Mouse (Mus musculus) MEL-GATA-1-ER (cell line): ENCODE data around the gene Gtse1.
A peak's percentile ranks its signal among the peaks of the same experiment; 100 is the strongest.

Source experiments
- DNase-seq: peaks from one replicate; pipeline ENCODE4 v3.0.0-alpha.2; 2012; ENCODE audit warnings: low read depth; ENCODE audit errors: extremely low read depth

Gtse1 gene

DNA sequence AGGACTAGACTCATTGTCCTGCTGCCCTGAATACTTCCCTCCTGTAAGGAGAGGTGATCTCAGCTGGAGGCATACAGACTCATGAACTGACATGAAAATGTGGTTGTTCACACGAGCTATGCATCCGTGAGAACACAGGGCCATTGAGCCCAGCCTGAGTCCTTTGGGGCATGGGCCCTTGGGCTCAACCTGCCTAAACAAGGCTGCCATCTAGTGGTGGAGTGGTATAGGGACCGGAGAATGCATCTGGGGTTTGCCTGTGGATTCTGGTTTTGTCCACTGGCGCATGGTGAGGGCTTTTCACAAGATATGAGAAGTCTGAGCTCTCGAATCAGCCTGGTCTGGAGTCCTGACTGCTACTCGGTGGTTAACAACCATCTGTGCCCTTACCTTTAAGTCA lies 8.2 kb downstream of the Gtse1 start:
- peak; percentile 36 for DNase-seq

DNA sequence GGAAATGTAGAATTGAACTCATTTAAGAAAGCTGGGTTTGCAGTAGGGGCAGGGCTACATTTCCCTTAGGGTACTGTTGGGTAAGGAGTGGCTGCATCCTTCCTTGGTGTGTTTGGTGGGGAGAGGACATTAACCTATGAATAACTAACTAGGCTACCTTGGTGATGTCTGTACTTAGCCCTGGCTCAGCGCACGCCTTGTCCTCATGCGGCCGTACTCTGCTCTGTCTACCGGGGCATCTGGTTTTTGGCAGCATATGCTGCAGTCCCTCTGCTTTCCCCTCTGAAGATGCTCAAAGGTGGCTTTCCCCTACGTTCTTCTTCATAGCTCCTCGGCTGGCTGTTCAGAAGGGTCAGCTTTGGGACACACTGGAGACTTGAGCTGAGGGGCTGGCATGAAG lies 17.8 kb downstream of the Gtse1 start:
- no peak for DNase-seq

DNA sequence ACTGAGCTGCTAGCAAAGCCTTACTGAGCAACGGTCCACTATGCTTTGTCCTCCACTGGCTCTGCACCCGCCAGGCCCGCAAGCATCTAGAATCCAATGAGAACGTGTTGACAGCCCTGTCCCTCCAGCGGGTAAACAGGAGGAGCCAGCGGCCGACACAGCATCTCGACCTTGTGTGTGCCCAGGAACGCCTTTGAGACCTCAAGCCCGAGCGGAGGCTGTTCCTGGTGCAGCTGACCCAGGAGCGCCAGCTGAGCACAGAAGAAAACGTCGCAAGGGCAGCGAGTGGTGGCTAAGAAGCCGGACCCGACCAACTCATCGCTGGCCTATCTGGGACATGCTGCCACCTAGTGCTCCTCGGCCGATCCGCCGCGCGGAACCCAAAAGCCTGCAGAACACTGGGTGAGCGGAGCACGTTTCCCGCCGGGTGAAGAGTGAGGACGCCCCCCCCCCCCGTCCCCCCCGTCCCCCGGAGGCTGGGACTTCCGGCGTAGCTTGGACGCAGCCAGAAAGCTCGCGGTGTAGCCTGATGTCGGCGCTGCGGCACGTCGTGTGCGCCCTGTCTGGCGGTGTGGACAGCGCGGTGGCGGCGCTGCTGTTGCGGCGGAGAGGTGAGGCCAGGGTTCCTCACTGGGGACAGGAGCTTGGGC lies 19.4 kb downstream of the Gtse1 start, which contains the start of gene Trmu:
TSS of gene Trmu (plus strand) at position 465 of the 650 bp plus-strand sequence.
- peak; percentile 69 for DNase-seq

DNA sequence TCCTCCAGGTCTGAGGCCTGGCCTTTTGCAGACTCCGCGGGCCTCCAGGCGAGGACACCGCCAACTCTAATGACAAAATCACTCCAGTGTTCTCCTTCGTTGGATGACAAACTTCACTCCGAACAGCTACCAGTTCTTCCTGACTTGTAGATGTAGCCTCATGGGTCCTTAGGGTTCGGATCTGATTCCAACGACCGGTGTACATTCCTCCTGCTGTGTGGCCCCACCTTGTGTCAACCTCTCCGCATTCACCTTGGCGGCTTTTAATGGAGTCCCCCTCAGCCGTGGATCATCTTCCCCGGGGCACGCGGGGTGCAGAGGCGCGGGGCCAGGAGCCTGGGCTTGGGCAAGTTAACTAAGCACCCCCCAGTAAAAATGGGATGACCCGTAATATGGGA lies 20.0 kb downstream of the Gtse1 start:
- no peak for DNase-seq

DNA sequence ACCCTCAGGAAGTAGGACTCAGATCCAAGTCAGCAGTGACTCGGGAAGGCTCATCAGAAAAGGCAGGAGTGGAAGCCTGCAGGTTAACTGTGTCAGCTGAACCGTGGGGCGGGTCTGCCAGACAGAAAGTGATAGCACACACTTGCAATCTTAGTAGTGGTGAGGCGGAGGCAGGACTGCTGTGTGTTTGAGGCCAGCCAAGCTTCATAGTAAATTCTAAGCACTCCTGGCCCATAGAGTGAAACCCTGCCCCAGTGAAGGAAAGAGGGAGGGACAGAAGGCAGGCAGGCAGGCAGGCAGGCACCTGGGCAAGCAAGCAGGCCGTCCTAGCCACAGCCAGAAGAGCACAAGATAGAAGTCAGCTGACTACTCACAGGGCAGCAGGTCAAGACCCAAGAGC lies 26.1 kb downstream of the Gtse1 start:
- no peak for DNase-seq

DNA sequence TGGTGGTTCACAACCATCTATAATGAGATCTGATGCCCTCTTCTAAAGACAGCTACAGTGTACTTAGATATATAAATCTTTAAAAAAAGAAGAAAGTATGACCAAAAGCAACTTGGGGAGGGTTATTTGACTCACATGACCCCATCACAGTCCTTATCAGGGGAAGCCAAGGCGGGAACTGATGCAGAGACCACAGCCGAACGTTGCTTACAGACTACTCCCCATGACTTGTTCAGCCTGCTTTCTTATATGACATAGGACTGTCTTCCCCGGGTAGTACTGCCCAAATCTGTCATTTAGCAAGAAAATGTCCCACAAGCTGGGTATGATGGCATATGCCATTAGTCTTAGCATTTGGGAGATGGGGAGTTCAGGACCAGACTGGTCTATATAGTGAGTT lies 29.7 kb downstream of the Gtse1 start:
- DNase-seq, result no peak

DNA sequence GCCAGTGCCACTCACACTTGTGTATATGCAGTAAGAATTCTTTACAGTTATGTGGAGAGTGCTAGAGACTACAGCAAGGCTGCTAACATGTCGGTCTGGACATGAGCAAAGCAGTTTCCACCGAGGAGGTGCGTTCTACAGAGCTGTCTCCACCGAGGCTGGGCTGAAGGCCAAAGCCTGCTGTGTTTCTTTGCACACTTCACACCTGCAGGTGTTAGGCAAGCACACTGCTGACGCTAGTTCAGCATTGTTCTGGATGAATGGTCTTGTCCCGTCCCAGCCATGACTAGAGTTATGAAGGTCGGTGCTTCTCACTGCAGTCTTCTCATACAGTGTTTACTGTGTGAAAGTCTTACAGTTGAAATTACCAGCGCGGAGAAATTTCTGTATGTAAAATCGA lies 32.4 kb downstream of the Gtse1 start:
- no peak for DNase-seq

DNA sequence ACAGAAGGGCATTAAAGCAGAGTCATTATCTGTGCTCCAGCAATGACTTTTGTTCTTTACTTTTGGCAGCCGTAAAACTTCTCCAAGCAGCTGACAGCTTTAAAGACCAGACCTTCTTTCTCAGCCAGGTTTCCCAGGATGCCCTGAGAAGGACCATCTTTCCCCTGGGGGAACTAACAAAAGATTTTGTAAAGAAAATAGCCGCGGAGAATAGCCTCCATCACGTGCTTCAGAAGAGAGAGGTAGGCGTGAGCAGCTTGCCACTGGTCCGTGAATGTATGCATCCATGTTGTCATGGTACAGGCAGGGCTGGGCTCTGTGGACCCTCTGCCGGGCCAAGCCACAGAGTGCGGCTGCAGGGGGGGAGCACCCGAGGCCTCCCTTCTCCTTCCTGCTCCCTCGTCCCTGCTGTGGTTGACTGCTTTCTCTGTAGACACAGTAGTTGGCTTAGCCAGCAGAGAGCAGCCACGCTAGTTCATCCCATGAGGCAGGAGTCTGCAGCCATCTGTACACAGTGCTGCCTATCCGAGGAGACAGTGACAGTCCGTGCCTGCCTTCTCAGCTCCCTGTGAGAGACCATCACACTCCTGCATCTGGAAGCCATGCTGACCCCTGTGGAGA lies 33.1 kb downstream of the Gtse1 start:
- DNase-seq, result no peak

DNA sequence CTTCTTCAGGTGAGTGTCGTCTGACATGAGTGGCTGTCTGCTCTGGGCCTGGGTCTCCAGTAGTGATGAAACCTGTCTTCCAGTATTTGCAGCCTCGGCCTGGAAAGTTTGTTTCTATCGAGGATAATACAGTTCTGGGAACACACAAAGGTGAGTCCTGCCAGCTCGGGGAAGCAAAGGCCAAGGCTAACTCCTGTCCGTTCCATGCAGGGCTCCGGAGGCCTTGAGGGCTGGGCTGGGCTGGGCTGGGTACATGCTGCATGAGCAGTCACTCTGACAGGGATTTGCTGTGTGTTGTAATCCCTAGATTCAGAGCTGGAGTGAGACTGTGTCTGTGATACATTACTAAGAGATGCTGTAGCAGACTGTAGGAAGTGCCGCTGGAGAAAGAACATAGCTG lies 34.3 kb downstream of the Gtse1 start:
- DNase-seq, result no peak

DNA sequence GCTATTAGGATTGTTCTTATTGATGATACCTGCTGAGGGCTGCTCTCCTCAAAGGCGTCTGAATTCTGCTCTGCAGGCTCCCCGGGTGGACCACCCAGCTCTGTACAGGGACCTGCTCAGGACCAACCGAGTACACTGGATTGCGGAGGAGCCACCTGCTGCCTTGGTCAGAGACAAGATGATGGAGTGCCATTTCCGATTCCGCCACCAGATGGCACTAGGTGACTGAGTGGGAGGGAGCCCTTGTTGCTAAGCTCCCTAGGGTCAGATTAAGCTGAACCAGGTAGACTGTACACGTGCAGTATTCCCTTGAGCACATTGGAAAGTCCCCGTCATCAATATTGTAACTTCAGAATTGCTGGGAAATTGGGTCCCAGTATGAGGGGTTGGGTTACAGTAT lies 36.7 kb downstream of the Gtse1 start:
- DNase-seq, result no peak

DNA sequence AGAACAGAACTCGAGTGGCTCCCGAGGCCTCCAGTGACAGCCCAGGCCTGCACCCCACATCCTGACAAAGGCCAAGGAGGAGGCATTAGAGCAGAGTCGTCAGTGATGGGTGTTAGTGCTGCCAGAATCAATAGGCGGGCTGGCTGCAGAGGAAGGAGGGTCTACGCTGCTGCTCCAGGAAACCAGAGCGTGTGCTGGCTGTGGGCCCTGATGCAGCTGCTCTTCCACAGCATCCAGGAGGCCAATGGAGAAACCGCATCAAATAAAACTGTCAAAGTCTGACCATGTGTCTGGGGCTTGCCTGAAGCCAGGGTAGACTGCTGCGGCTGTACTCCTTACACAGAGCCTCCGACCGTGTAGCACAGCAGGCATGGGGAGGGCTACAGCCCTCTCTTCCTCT lies 37.6 kb downstream of the Gtse1 start:
- no peak for DNase-seq

DNA sequence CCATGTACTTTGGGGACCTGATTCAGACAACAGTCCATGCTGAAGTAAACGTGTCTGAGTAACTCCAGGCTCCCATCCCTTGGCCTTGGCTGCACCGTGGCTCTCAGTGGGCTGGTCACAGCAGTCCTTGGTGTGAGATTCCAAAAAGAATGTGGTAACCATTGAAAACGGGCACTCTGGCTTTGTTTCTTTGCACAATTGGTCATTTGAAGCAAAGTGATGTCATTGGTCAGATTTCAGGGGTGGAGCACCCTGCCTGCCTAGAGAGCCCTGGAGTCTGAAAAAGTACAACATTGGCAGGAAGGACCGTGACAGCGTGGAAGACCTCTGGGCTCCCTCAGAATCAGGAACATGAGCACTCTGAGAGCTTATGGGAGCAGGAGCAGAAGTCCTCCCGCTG lies 39.9 kb downstream of the Gtse1 start:
- no peak for DNase-seq

DNA sequence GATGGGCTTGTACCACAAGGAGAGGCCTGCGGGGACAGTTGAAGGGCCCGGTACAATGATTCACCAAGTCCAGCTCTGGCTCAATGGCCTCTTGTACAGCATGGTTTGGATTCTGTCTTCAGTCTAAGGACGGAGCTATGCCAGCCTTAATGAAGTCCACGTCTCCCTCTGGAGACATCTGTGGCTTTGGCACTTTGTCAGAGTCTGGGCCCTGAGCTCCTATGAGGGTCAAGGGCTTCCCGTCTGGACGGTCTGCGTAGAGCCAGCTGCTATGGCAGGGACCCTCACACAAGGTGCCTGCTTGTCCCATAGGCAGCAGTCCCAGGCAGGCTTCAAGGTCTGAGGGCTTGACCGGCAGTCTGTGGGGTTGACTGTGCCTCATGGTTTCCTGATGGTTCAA lies 40.8 kb downstream of the Gtse1 start:
- no peak for DNase-seq

DNA sequence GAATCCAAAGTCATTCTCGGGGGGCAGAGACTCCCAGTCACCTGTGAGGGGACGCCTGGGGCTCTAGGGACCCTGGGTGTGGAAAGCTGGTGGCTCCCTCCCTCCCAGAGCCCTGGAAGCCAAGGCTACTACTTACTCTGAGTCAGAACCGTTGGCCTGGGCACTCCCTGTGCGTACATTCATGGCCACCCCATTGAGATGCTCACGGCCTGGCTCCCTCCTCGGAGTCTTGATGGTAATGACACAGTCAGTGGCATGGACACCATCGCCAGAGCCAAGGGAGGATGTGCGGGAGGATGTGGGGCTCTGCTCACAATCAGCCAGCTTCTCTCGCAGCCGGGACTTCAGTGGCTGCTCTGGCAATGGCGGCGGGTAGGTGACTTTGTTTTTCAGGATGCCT lies 41.3 kb downstream of the Gtse1 start:
- no peak for DNase-seq

DNA sequence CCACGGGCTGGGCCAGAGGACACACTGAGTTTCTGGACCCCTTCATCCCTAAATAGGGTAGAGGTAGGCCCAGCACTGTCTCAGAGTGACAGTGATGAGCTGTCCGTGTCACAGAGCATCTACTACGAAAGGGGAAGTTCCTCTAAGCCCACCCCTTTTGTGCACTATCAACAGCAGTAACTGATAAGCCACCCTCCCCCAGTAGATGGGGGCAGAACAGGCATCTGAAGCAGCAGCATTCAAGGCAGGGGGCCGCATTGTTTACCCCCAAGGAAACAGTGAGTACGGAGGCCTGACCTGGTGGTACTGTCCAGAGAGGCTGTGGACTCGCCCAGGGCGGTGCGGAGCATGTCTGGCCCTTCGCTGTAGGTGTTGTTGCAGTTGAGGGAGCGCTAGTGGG lies 43.0 kb downstream of the Gtse1 start:
- peak; percentile 84 for DNase-seq

DNA sequence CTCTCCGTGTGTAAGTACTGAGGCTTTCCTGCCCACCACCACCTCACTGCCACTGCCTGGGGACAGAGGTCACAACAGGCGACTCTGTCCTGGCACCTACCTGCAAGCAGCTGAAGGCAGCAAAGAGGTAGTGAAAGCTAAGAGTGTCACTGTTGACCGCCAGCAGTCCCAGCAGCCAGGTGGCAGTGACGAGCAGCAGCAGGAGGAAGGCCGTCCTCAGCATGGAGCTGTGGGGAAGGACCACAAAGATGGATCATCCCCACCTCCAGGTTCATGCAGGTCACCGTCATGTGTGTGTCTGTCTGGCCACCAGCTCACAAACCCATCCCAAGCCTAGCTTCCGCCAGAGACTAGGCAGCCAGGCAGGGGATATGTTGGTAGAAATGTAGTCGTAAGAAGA lies 44.3 kb downstream of the Gtse1 start:
- no peak for DNase-seq

DNA sequence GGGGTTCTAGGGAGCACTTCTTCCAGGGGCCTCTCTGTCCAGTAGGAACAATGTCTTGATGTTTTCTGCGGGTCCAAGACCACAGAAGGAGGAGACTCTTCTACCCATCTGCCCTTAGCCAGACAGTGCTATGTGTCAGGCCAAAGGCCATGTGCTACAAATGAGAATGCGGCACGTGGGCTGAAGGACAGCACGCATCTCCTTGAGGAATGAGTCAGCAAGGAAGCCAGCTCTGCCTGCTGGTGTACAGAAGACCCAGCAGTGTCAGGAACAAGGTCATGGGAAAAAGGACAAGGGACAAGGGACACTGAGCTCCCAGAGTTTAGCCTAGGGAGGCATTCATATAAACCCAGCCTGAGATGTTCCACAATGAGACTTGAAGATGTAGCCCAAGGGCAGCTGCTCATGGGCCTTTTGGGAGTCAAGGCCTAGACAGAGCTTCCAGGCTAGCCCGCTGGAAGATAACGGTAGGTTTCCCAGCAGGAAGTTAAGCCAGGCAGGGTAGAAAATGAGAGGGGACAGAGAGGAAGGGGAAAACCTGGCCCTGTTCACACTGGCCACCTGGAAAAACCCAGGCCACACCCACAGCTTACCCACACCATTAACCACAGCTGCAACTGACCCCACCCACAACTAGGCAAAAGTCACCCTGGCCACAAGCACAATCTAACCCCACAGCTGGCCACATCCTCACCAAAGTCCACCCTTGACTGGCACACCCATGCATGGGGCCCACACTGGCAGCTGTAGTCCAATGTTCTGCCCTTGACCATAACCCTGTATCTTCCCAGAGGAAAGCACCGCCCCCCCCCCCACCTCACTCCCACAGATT lies 49.3 kb downstream of the Gtse1 start:
- no peak for DNase-seq

DNA sequence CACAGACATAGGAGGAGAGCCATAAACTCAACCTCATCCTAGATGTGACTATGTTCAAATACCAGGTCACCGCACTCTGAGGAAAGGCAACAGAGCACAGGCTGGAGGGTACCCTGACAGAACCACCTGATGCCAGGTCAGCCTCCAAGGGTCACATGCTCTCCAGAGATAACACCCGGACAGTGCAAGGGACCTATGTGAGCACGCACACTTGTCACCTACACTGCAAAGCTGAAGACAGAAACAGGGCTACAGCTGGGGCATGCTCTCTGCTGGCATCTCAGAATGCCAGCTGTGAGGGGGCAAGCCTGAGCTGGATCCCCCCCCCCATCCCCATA lies 49.9 kb downstream of the Gtse1 start:
- no peak for DNase-seq

DNA sequence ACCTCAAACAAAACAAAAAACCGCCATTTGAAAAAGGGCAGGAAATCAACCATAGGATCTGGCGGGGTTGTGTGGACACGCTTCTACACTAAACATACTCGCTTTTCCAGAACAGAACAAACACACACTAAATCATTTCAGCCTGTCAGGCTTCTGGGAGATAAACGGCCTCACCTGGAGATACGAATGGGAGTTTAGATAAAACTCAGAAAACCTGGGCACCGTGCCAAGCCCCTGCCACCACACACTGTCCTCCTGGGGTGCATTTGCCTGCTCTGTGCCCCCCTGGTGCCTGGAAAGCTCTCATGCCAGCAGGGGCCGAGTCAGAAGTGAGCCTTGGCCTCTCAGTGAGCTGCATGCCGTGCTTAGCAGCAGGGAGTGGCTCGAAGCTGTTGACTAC lies 50.4 kb downstream of the Gtse1 start:
- DNase-seq, result no peak

DNA sequence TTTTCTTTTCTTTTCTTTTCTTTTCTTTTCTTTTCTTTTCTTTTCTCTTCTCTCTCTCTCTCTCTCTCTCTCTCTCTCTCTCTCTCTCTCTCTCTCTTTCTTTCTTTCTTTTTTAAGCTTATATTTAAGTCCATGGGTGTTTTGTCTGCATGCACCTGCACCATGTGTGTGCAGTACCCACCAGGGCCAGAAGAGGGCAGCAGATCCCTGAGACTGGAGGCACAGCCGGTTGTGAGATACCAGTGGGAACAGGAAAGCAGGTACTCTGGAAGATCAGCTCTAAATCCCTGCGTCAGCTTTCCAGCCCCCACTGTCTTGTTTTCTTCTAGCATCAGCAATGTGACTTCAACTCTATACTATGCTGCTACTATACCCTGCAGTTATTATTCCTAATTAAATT lies 54.1 kb downstream of the Gtse1 start:
- peak; percentile 38 for DNase-seq

DNA sequence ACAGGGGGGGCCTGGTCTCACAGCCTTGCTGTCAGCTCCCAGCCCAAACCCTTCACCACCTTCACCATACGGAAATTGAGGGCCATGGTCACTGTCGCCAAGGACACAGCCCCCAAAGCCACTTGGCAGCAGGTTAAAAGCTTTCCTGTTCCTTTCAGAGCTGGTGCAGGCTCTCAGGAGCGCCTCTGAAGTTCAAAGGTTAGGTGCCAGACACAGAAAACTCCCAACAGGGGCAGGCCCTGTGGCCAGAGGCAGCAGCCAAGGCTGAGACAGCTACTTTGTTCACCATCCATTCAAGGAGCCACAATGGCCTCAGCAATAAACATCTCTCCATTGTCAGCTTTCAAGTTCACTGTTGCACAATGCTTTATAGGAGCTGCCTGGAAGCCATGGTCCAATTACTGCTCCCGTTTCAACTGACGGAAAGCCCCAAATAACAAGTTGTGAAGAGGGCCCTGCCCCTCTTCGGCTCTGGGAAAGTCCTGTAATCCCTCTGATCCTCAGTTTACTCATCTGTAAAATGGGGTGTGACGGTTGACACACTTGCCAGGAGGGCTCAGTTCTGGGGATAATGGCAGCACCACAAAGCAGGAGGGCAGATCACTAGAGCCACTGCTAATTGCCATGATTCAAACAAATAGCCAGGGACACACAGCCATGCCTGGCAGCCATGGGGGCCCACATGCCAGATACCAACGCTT lies 59.8 kb downstream of the Gtse1 start:
- DNase-seq, result no peak

DNA sequence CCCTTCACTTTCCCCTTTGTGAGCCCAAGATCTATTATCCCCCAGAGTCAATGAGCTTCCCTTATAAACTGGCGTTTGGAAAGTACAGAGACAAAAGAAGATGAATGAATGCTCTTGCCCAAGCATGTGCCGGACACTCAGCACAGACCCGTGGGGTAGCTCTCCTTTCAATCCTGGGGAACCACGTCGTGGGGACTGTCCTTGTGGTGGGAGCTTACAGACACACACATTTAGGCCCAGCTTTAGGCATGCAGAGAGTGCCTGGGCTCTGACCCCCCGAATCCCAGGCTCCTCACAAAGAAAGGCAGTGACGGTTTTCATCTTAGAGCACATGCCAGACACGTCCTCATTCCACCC lies 60.3 kb downstream of the Gtse1 start:
- no peak for DNase-seq
